Mouse (Mus musculus) erythroblast, embryonic 14.5 days (primary cell): ENCODE data around the gene Mcu.

Experiments used
- GATA1 ChIP-seq: IDR thresholded peaks from 2 replicates; pipeline ENCODE4 v1.6.1; 2012; ENCODE audit warnings: low read length, inconsistent platforms, mixed read lengths
- TAL1 ChIP-seq: IDR thresholded peaks from 3 replicates; pipeline ENCODE4 v1.6.1; 2012; ENCODE audit warnings: low read length, inconsistent platforms, mixed read lengths

DNA sequence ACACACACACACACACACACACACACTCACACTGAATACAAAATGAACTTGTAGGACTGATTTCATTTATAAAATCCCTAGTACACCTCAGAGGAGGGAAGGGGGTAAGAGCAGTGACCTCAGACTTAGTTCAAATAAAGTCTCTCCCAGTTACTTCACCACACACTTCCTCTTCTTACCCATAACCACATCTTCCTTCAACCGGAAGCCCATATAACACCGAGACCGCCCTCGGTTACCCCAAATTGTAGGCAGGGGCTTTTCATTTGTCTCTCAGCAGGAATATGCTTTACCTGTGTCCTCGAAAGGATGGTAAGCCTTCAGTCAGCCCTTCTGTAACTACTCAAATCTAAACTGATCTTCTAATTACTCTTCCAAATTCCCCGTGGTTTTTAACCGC, 27.1 kb downstream of the Mcu start:
- TF ChIP-seq GATA1 (no peak), TAL1 (no peak)
